Mouse (Mus musculus): Measurements from ENCODE around the gene Stard9. TPM values are rescaled to one million over a fixed set of nuclear protein-coding genes. Genes with fewer than 3 reads are reported as not detected.
"Not testable (repeated sequence)": the region's sequence is repeated elsewhere in the genome, so short reads cannot be mapped to it uniquely, and the experiment has no call there.

Gene Stard9
- polyA plus RNA-seq, 1 experiment from 2014 or later, result 4.5 TPM

DNA sequence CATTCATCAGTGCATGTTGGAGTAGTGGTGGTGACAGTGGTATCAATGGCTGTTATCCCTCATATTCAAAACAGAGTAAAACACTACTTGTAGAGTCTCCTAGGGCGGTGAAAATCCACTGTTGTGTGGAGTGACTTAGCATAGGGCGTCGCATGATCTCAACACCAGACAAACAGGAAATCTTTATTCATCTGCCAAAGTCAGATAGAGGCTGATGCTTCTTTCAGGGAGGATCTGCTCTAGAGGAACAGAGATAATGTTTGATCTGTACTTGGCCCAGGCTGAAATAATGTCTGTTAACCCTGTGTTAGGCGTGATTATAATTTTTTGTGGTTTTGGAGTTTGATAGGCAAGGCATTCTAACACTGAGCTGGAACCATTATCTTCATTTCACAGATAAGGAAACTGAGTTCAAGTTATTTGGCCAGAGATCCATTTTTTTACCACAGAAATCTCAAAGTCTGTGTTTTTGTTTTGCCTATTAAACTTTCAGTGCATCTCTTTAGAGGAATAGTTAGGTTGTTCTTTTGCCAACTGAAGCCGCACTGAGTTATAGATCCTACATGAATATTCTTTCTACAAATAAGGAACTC lies 31.7 kb downstream of the Stard9 start:
- DNase-seq (ENCODE audit: low spot score), result peak; percentile 25
- Histone ChIP-seq H3K9me3 (replicated peaks; ENCODE audit: low read length) (no peaks in the 10 kb centered on the region), H3K4me3 (replicated peaks; ENCODE audit: low read depth, low read length) (no peak overlapping the region), H3K4me1 (replicated peaks; ENCODE audit: insufficient read depth, low read length) (no peaks in the 10 kb centered on the region), H3K27me3 (ENCODE audit: insufficient read depth, low read length) (no peaks in the 10 kb centered on the region), H3K9ac (ENCODE audit: low read depth, low read length) (no peak overlapping the region), H3K27ac (0 out of 2 replicates have a peak overlapping the region, but pooled peaks have one; percentile 47), H3K36me3 (ENCODE audit: insufficient read depth, low read length) (no peaks in the 10 kb centered on the region), H3K4me2 (ENCODE audit: low read length) (no peak overlapping the region)
- no peak for TF ChIP-seq CTCF (IDR thresholded peaks at IDR 0.05; ENCODE audit: low read depth)
- WGBS, result 74% methylated on average over 5 of the region's 5 CpGs
- no peak for ATAC-seq (replicated peaks; ENCODE audit: low FRiP score, low read depth)

DNA sequence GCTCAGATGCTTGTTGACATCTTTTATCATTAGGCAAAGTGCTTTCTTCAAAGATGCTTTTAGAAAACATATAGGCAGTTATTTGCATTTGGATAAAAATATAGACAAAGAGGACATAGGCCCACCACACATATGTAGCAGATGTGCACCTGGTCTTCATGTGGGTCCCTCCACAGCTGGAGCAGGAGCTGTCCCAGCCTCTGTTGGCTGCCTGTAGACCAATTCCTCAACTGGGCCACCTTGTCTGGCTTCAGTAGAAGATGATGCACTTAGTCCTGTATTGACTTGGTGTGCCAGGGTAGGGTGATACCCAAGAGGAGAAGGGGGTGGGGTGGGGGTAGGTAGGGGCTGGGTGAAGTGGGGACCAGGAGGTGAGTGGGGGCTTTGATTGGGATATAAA lies 33.8 kb downstream of the Stard9 start:
- Histone ChIP-seq H3K4me3 (replicated peaks; ENCODE audit: low read depth, low read length) (no peak overlapping the region), H3K27me3 (ENCODE audit: insufficient read depth, low read length) (no peaks in the 10 kb centered on the region), H3K27ac (no peak overlapping the region), H3K4me1 (replicated peaks; ENCODE audit: insufficient read depth, low read length) (no peaks in the 10 kb centered on the region), H3K4me2 (ENCODE audit: low read length) (no peak overlapping the region), H3K9ac (ENCODE audit: low read depth, low read length) (no peak overlapping the region), H3K9me3 (replicated peaks; ENCODE audit: low read length) (no peaks in the 10 kb centered on the region), H3K36me3 (ENCODE audit: insufficient read depth, low read length) (no peaks in the 10 kb centered on the region)
- ATAC-seq (replicated peaks; ENCODE audit: low FRiP score, low read depth) (no peak), DNase-seq (ENCODE audit: low spot score) (no peak)
- TF ChIP-seq CTCF (IDR thresholded peaks at IDR 0.05; ENCODE audit: low read depth), result no peak

DNA sequence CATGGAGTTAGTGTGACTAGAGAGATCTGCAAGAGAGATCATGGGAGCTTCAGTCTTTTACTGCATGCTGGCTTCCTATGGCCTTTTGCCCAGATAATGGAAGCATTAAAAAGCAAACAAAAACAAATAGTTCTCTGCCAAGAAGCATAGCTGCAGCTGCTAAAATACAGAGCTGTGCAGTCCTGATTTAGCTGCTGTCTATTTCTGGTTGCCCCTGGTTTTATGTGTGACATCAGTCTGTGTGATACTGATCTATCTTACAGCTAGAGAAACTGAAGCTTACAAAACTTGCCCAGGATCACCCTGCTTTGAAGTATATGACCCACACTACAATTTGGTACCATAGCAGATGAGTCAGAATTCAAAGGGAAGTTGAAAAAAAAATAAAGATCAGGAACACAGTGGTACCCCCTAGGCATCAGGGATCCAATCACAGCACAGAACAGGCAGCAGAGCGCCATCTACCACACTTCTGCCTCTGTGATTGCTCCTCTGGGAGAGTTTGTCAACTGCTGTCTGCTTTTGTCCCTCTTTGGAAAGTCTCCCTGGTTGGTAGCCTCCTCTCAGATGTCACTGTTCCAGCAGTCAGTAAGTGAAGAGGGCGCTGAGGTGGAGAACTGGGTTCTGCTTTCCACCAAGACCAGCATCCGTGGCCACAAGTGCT lies 34.7 kb downstream of the Stard9 start:
- Histone ChIP-seq H3K4me2 (ENCODE audit: low read length) (no peak overlapping the region), H3K36me3 (ENCODE audit: insufficient read depth, low read length) (no peaks in the 10 kb centered on the region), H3K4me3 (replicated peaks; ENCODE audit: low read depth, low read length) (no peak overlapping the region), H3K27ac (peak overlapping the region; percentile 40; the same call in 1 of the 2 replicates), H3K9ac (ENCODE audit: low read depth, low read length) (no peak overlapping the region), H3K4me1 (replicated peaks; ENCODE audit: insufficient read depth, low read length) (no peaks in the 10 kb centered on the region), H3K27me3 (ENCODE audit: insufficient read depth, low read length) (no peaks in the 10 kb centered on the region), H3K9me3 (replicated peaks; ENCODE audit: low read length) (no peaks in the 10 kb centered on the region)
- DNase-seq (ENCODE audit: low spot score) (peak; percentile 53), ATAC-seq (replicated peaks; ENCODE audit: low FRiP score, low read depth) (no peak)
- TF ChIP-seq CTCF (IDR thresholded peaks at IDR 0.05; ENCODE audit: low read depth), result no peak
- 64% methylated on average over 3 of the region's 3 CpGs for WGBS

- no peak for ATAC-seq (replicated peaks; ENCODE audit: low FRiP score, low read depth)
- 75% methylated on average over 2 of the region's 2 CpGs for WGBS
Observed at GRCm38 (mm10) chr2:120667446-120667845, 38.5 kb downstream of the Stard9 start.

DNA sequence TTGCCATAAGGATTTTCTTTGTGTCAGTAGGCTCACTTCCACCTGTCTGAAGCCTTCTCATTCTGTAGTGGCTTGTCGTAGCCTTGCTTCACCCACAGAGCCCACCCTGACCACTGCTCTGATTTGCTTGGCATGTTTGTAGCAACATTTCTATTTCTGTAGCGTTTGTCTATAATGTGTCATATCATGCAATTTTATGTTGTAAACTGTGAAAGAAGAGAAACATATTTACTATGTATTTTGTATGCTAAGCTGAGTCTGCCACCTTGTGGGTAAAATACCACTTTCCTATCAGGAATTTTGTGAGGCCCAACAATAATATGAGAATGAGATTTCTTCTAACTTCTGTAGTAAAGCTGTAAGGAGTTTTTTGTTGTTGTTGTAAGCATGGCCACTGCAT lies 41.3 kb downstream of the Stard9 start:
- 72% methylated on average over 2 of the region's 2 CpGs for WGBS

More at GRCm38 (mm10) chr2:120667446-120667845, 38.5 kb downstream of the Stard9 start:
- no peak for DNase-seq (ENCODE audit: low spot score)
- Histone ChIP-seq H3K4me1 (replicated peaks; ENCODE audit: insufficient read depth, low read length) (no peaks in the 10 kb centered on the region), H3K27me3 (ENCODE audit: insufficient read depth, low read length) (no peaks in the 10 kb centered on the region), H3K4me3 (replicated peaks; ENCODE audit: low read depth, low read length) (no peak overlapping the region), H3K36me3 (ENCODE audit: insufficient read depth, low read length) (no peaks in the 10 kb centered on the region), H3K4me2 (ENCODE audit: low read length) (no peak overlapping the region), H3K9ac (ENCODE audit: low read depth, low read length) (no peak overlapping the region), H3K27ac (no peak overlapping the region), H3K9me3 (replicated peaks; ENCODE audit: low read length) (no peaks in the 10 kb centered on the region)
- TF ChIP-seq CTCF (IDR thresholded peaks at IDR 0.05; ENCODE audit: low read depth), result no peak

GRCm38 (mm10) chr2:120681151-120681550 lies 52.2 kb downstream of the Stard9 start:
- H3K27me3 ChIP-seq (ENCODE audit: insufficient read depth, low read length); H3K4me2 ChIP-seq (ENCODE audit: low read length); H3K9me3 ChIP-seq (replicated peaks; ENCODE audit: low read length); H3K4me1 ChIP-seq (replicated peaks; ENCODE audit: insufficient read depth, low read length); DNase-seq (ENCODE audit: low spot score); H3K4me3 ChIP-seq (replicated peaks; ENCODE audit: low read depth, low read length); H3K9ac ChIP-seq (ENCODE audit: low read depth, low read length); H3K36me3 ChIP-seq (ENCODE audit: insufficient read depth, low read length); H3K27ac ChIP-seq; ATAC-seq (replicated peaks; ENCODE audit: low FRiP score, low read depth): not testable (repeated sequence)
- 79% methylated on average over 7 of the region's 7 CpGs for WGBS

More for the DNA sequence above, 41.3 kb downstream of the Stard9 start:
- TF ChIP-seq CTCF (IDR thresholded peaks at IDR 0.05; ENCODE audit: low read depth), result peak; percentile 69
- ATAC-seq (replicated peaks; ENCODE audit: low FRiP score, low read depth) (no peak), DNase-seq (ENCODE audit: low spot score) (peak; percentile 56)
- Histone ChIP-seq H3K9ac (ENCODE audit: low read depth, low read length) (no peak overlapping the region), H3K9me3 (replicated peaks; ENCODE audit: low read length) (no peaks in the 10 kb centered on the region), H3K36me3 (ENCODE audit: insufficient read depth, low read length) (no peaks in the 10 kb centered on the region), H3K4me2 (ENCODE audit: low read length) (no peak overlapping the region), H3K27me3 (ENCODE audit: insufficient read depth, low read length) (no peaks in the 10 kb centered on the region), H3K4me1 (replicated peaks; ENCODE audit: insufficient read depth, low read length) (no peaks in the 10 kb centered on the region), H3K27ac (no peak overlapping the region), H3K4me3 (replicated peaks; ENCODE audit: low read depth, low read length) (no peak overlapping the region)
